Mouse (Mus musculus): Measurements from ENCODE around the gene Rassf3.

DNA sequence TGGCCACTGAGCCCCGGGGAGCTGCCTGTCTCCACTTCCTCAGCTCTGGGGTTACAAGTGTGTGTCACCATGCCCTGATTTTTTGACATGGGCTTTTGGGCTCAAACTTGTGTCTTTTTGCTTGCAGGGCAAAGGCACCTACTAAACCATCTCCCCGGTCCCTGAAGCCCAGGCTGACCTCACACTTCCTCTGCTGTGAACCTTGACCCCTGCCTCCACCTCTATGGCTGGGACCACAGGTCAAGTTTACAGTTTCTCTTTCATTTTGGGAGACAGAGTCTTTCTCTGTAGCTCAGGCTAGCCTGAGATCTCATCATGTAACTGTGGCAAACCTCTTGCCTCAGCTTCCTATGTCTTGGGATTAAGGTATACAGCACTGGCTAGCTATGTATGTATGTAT is 43.6 kb upstream of the Rassf3 start:
- TF ChIP-seq ZNF384 (IDR thresholded peaks at IDR 0.05; ENCODE audit: low read depth, low read length): no peak
- TF ChIP-seq HCFC1 (IDR thresholded peaks at IDR 0.05; ENCODE audit: borderline replicate concordance, insufficient read depth, low read length): no peak
